Comparison of ENCODE assay signal across 18 mouse cellular contexts in the genomic region with DNA sequence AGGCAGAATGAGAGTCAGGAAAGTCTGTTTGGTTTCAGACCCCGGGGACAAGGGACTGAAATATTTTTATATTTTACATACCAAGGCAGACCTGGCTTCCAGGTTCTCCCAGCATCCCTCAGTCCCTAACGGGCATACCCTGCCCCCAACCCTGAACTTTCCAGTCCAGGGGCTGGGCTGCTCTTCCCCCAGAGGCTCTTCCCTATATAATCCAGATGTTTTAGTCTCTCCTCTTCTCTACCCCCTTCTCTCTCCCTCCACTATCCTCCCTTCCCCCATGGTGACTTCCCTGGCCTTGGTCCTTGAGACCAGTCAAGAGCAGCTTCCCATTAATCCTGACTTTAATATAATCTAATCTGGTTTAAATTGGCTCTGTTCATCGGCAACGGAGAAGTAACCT.
DNase-seq lines count a peak whose midpoint lies in the region; ATAC-seq and TF ChIP-seq lines count a peak whose summit lies in the region.
"Had no signal": no experiment of that assay in that cellular context is flagged by ENCODE, and none has a peak within 500 bp of the region (broad histone marks: within the 10 kb centered on the region; RNA-seq: fewer than 3 reads in every experiment).

No protein-coding gene starts in this region.

- ATAC-seq in midbrain, embryonic 16.5 days = no peak
- no peak for ATAC-seq in embryonic facial prominence, embryonic 13.5 days (ENCODE audit: insufficient number of reproducible peaks, insufficient read depth, low FRiP score, low TSS enrichment, low read depth)
- ATAC-seq in neural tube, embryonic 11.5 days (ENCODE audit: insufficient read depth, low FRiP score, low TSS enrichment) = no peak
- ATAC-seq in megakaryocyte progenitor cell, adult 5-6 weeks (replicated peaks; ENCODE audit: poor library complexity) = no peak
- ATAC-seq: intestine, postnatal 0 days had no signal

- intact Hi-C loops in gastrocnemius, adult 2 months (cut with DNase I) = loop anchor here (5.0 to 10.0 kb wide), 2 partner anchors 67 to 104 kb away; no protein-coding TSS in a partner anchor
- intact Hi-C loops in gastrocnemius, postnatal 36 days (cut with DNase I) = no loop called here

- DNase-seq in gastrocnemius, adult 2 months = no peak
- DNase-seq in gastrocnemius, postnatal 36 days = no peak
- no peak for DNase-seq in midbrain, embryonic 10.5 days (ENCODE audit: low spot score)
- no peak for DNase-seq in neural tube, embryonic 11.5 days (ENCODE audit: low spot score)
- DNase-seq in lung, adult 2 months = no peak
- DNase-seq: cerebellum, adult 11 months; cerebellum, postnatal 25 days; kidney, postnatal 14 days; layer of hippocampus, adult 9-11 months; lung, postnatal 14 days; thymus, adult 18-20 months had no signal

- peaks cover 41% of the 10 kb centered on the region for H3K27me3 ChIP-seq in midbrain, embryonic 10.5 days (ENCODE audit: low read depth, poor library complexity, severe bottlenecking)
- H3K27me3 ChIP-seq in midbrain, embryonic 16.5 days (ENCODE audit: control insufficient read depth, insufficient read depth, low read depth, low read length) = peaks cover 3% of the 10 kb centered on the region; the same call in 1 of the 2 replicates
- peaks cover 17% of the 10 kb centered on the region for H3K27me3 ChIP-seq in embryonic facial prominence, embryonic 13.5 days
- no peaks in the 10 kb centered on the region for H3K27me3 ChIP-seq in neural tube, embryonic 11.5 days (ENCODE audit: control insufficient read depth, insufficient read depth, low read length)
- H3K27me3 ChIP-seq: forebrain, embryonic 15.5 days; heart, embryonic 12.5 days had no signal

- H3K4me1 ChIP-seq in midbrain, embryonic 10.5 days = peaks cover 43% of the 10 kb centered on the region
- peaks cover 20% of the 10 kb centered on the region for H3K4me1 ChIP-seq in midbrain, embryonic 16.5 days (ENCODE audit: control insufficient read depth, insufficient read depth, low read length)
- H3K4me1 ChIP-seq in embryonic facial prominence, embryonic 13.5 days = peaks cover 32% of the 10 kb centered on the region
- H3K4me1 ChIP-seq in neural tube, embryonic 11.5 days (ENCODE audit: control insufficient read depth, insufficient read depth, low read length) = peaks cover 2% of the 10 kb centered on the region
- 0 out of 2 replicates have a peak, but pooled peaks cover 2% of the 10 kb centered on the region for H3K4me1 ChIP-seq in lung, adult 2 months (ENCODE audit: control insufficient read depth, insufficient read depth, low read length)

- H3K4me2 ChIP-seq in midbrain, embryonic 16.5 days (ENCODE audit: low read length) = no peak overlapping the region
- peak overlapping the region; percentile 34 for H3K4me2 ChIP-seq in embryonic facial prominence, embryonic 13.5 days
- H3K4me2 ChIP-seq in neural tube, embryonic 11.5 days (ENCODE audit: low read depth) = no peak overlapping the region
- H3K4me2 ChIP-seq: forebrain, embryonic 15.5 days; heart, embryonic 12.5 days had no signal

- no peak overlapping the region for H3K9ac ChIP-seq in midbrain, embryonic 16.5 days (ENCODE audit: low read depth, low read length)
- no peak overlapping the region for H3K9ac ChIP-seq in embryonic facial prominence, embryonic 13.5 days
- no peak overlapping the region for H3K9ac ChIP-seq in neural tube, embryonic 11.5 days (ENCODE audit: low read length)
- H3K9ac ChIP-seq: forebrain, embryonic 15.5 days; heart, embryonic 12.5 days; liver, embryonic 14.5 days had no signal

- peak overlapping the region; percentile 46 for H3K27ac ChIP-seq in gastrocnemius, adult 2 months
- peak overlapping the region; percentile 68 for H3K27ac ChIP-seq in midbrain, embryonic 10.5 days (replicated peaks)
- no peak overlapping the region for H3K27ac ChIP-seq in midbrain, embryonic 16.5 days (ENCODE audit: low read length)
- H3K27ac ChIP-seq in embryonic facial prominence, embryonic 13.5 days = peak overlapping the region; percentile 39; the same call in 1 of the 2 replicates
- H3K27ac ChIP-seq in neural tube, embryonic 11.5 days (ENCODE audit: low read depth, low read length) = peak overlapping the region; percentile 35; the same call in 1 of the 2 replicates
- H3K27ac ChIP-seq: forebrain, embryonic 15.5 days; liver, embryonic 14.5 days had no signal

- no peak for TF ChIP-seq POLR2A in lung, adult 2 months (IDR thresholded peaks at IDR 0.05; ENCODE audit: borderline replicate concordance, extremely low read depth, low read depth, low read length)

- 26% methylated on average over 4 of the region's 4 CpGs for whole genome bisulfite sequencing in midbrain, embryonic 10.5 days
- 30% methylated on average over 4 of the region's 4 CpGs for WGBS in midbrain, embryonic 16.5 days
- WGBS in embryonic facial prominence, embryonic 13.5 days = 18% methylated on average over 4 of the region's 4 CpGs
- WGBS in neural tube, embryonic 11.5 days = 26% methylated on average over 4 of the region's 4 CpGs
- WGBS in lung, adult 2 months = 56% methylated on average over 4 of the region's 4 CpGs

- TF ChIP-seq CTCF in gastrocnemius, adult 2 months (IDR thresholded peaks at IDR 0.05) = no peak
- no peak for TF ChIP-seq CTCF in lung, adult 2 months (IDR thresholded peaks at IDR 0.05; ENCODE audit: insufficient read depth, low read length)

- no peaks in the 10 kb centered on the region for H3K36me3 ChIP-seq in midbrain, embryonic 10.5 days
- no peaks in the 10 kb centered on the region for H3K36me3 ChIP-seq in midbrain, embryonic 16.5 days (ENCODE audit: control insufficient read depth, insufficient read depth, low read length)
- H3K36me3 ChIP-seq in embryonic facial prominence, embryonic 13.5 days = no peaks in the 10 kb centered on the region
- no peaks in the 10 kb centered on the region for H3K36me3 ChIP-seq in neural tube, embryonic 11.5 days (ENCODE audit: control insufficient read depth, insufficient read depth, low read length)
- H3K36me3 ChIP-seq: forebrain, embryonic 15.5 days; heart, embryonic 12.5 days had no signal

- no peaks in the 10 kb centered on the region for H3K9me3 ChIP-seq in midbrain, embryonic 10.5 days (replicated peaks)
- no peaks in the 10 kb centered on the region for H3K9me3 ChIP-seq in midbrain, embryonic 16.5 days (replicated peaks; ENCODE audit: control insufficient read depth, low read length, poor library complexity, severe bottlenecking)
- no peaks in the 10 kb centered on the region for H3K9me3 ChIP-seq in embryonic facial prominence, embryonic 13.5 days
- H3K9me3 ChIP-seq in neural tube, embryonic 11.5 days (ENCODE audit: control insufficient read depth, low read length) = no peaks in the 10 kb centered on the region
- H3K9me3 ChIP-seq: forebrain, embryonic 15.5 days; heart, embryonic 12.5 days had no signal

- no peak overlapping the region for H3K4me3 ChIP-seq in gastrocnemius, adult 2 months
- no peak overlapping the region for H3K4me3 ChIP-seq in midbrain, embryonic 10.5 days
- no peak overlapping the region for H3K4me3 ChIP-seq in midbrain, embryonic 16.5 days (ENCODE audit: low read depth, low read length)
- H3K4me3 ChIP-seq in embryonic facial prominence, embryonic 13.5 days = no peak overlapping the region
- no peak overlapping the region for H3K4me3 ChIP-seq in neural tube, embryonic 11.5 days (ENCODE audit: low read depth, low read length)
- no peak overlapping the region for H3K4me3 ChIP-seq in lung, adult 2 months (replicated peaks; ENCODE audit: extremely low read depth, low read depth, low read length)
- H3K4me3 ChIP-seq: forebrain, embryonic 15.5 days; heart, embryonic 12.5 days had no signal
